30 mouse cellular contexts compared by ENCODE assay signal in the genomic region with DNA sequence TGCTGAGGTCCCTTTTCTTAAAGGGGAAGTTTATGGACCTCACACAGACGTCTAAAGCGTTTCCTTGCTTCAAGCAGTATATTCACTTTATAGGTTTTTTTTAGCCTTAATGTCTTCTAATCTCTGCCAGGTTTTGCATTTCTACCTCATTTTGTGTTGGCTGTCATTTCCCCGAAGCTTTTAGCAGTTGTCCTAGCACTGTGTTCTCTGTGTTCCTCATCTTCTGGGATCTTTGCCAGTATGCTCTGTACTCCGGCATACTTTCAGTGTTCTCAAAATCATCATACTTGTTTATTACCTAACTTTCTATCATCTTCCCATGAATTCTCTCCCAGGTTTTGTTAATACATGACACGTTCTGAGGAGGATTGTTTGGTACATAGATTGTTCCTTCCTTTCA.
DNase-seq lines count a peak whose midpoint lies in the region; ATAC-seq and TF ChIP-seq lines count a peak whose summit lies in the region.
"Had no signal": no experiment of that assay in that cellular context is flagged by ENCODE, and none has a peak within 500 bp of the region (broad histone marks: within the 10 kb centered on the region; RNA-seq: fewer than 3 reads in every experiment).

No protein-coding gene starts in this region.

- peak; percentile 9 for DNase-seq in forebrain, postnatal 0 days
- no peak for DNase-seq in forebrain, embryonic 10.5 days (ENCODE audit: extremely low spot score, low spot score)
- peak; percentile 19 for DNase-seq in left cerebral cortex, adult 11 months (ENCODE audit: low spot score)
- no peak for DNase-seq in left cerebral cortex, postnatal 4 days
- DNase-seq in testis, postnatal 14 days (ENCODE audit: low spot score) = peak; percentile 4
- no peak for DNase-seq in testis, postnatal 10 days (ENCODE audit: low spot score)
- DNase-seq in telencephalon, adult 2 months (ENCODE audit: low read depth, low spot score) = peak; percentile 79
- DNase-seq in retina, embryonic 14.5 days (ENCODE audit: low spot score) = no peak
- DNase-seq: adrenal gland, postnatal 14 days; cerebellum, adult 18-20 months; cerebellum, postnatal 25 days; gastrocnemius, postnatal 10 days; heart, postnatal 4 days; kidney, adult 8-10 months; kidney, postnatal 10 days; liver; retina, postnatal 1 day; spleen, adult 18-20 months; thymus, adult 2 months; thymus, postnatal 4 days had no signal

- no peak for TF ChIP-seq CTCF in forebrain, postnatal 0 days (IDR thresholded peaks at IDR 0.05; ENCODE audit: low read depth)

- H3K27me3 ChIP-seq in forebrain, postnatal 0 days (ENCODE audit: insufficient read depth, low read length) = no peaks in the 10 kb centered on the region
- no peaks in the 10 kb centered on the region for H3K27me3 ChIP-seq in forebrain, embryonic 10.5 days (ENCODE audit: poor library complexity, severe bottlenecking)
- H3K27me3 ChIP-seq: embryonic facial prominence, embryonic 12.5 days; forebrain, embryonic 13.5 days; liver, embryonic 15.5 days; midbrain, embryonic 15.5 days; neural tube, embryonic 12.5 days had no signal

- intact Hi-C loops in left cerebral cortex, postnatal 4 days (cut with DNase I) = no loop called here

- H3K27ac ChIP-seq in forebrain, postnatal 0 days (ENCODE audit: low read depth, low read length) = no peak overlapping the region
- H3K27ac ChIP-seq in forebrain, embryonic 10.5 days = no peak overlapping the region
- H3K27ac ChIP-seq: embryonic facial prominence, embryonic 12.5 days; forebrain, embryonic 13.5 days; heart, embryonic 10.5 days; hindbrain, embryonic 14.5 days; limb, embryonic 10.5 days; liver, embryonic 15.5 days; macrophage; midbrain, embryonic 15.5 days; neural tube, embryonic 12.5 days had no signal

- ATAC-seq in forebrain, postnatal 0 days = no peak
- ATAC-seq: forebrain, embryonic 13.5 days; inflammation-experienced regulatory T-cells, adult 6 months; midbrain, embryonic 15.5 days had no signal

- no peaks in the 10 kb centered on the region for H3K4me1 ChIP-seq in forebrain, postnatal 0 days (ENCODE audit: insufficient read depth)
- no peaks in the 10 kb centered on the region for H3K4me1 ChIP-seq in forebrain, embryonic 10.5 days
- H3K4me1 ChIP-seq: embryonic facial prominence, embryonic 12.5 days; forebrain, embryonic 13.5 days; heart, embryonic 10.5 days; limb, embryonic 10.5 days; liver, embryonic 15.5 days; midbrain, embryonic 15.5 days; neural tube, embryonic 12.5 days had no signal

- no peaks in the 10 kb centered on the region for H3K36me3 ChIP-seq in forebrain, postnatal 0 days (ENCODE audit: insufficient read depth)
- H3K36me3 ChIP-seq in forebrain, embryonic 10.5 days (replicated peaks) = no peaks in the 10 kb centered on the region
- H3K36me3 ChIP-seq: embryonic facial prominence, embryonic 12.5 days; heart, embryonic 10.5 days; limb, embryonic 10.5 days; liver, embryonic 15.5 days; midbrain, embryonic 15.5 days; neural tube, embryonic 12.5 days had no signal

- H3K9ac ChIP-seq in forebrain, postnatal 0 days = no peak overlapping the region
- H3K9ac ChIP-seq: embryonic facial prominence, embryonic 12.5 days; forebrain, embryonic 13.5 days; hindbrain, embryonic 14.5 days; liver, embryonic 15.5 days; midbrain, embryonic 15.5 days; neural tube, embryonic 12.5 days had no signal

- H3K9me3 ChIP-seq in forebrain, postnatal 0 days (ENCODE audit: low read length) = no peaks in the 10 kb centered on the region
- no peaks in the 10 kb centered on the region for H3K9me3 ChIP-seq in forebrain, embryonic 10.5 days
- H3K9me3 ChIP-seq: embryonic facial prominence, embryonic 12.5 days; forebrain, embryonic 13.5 days; heart, embryonic 10.5 days; limb, embryonic 10.5 days; liver, embryonic 15.5 days; midbrain, embryonic 15.5 days; neural tube, embryonic 12.5 days had no signal

- no peak overlapping the region for H3K4me3 ChIP-seq in forebrain, postnatal 0 days (ENCODE audit: low read depth, low read length)
- no peak overlapping the region for H3K4me3 ChIP-seq in forebrain, embryonic 10.5 days
- H3K4me3 ChIP-seq: embryonic facial prominence, embryonic 12.5 days; forebrain, embryonic 13.5 days; heart, embryonic 10.5 days; limb, embryonic 10.5 days; liver, embryonic 15.5 days; midbrain, embryonic 15.5 days; neural tube, embryonic 12.5 days had no signal

- 75% methylated on average over 5 of the region's 5 CpGs for WGBS in forebrain, postnatal 0 days
- WGBS in forebrain, embryonic 10.5 days = 92% methylated on average over 5 of the region's 5 CpGs

- H3K4me2 ChIP-seq in forebrain, postnatal 0 days (ENCODE audit: low read depth) = no peak overlapping the region
- H3K4me2 ChIP-seq: embryonic facial prominence, embryonic 12.5 days; forebrain, embryonic 13.5 days; hindbrain, embryonic 14.5 days; liver, embryonic 15.5 days; midbrain, embryonic 15.5 days; neural tube, embryonic 12.5 days had no signal

Comparison
In these comparisons a context has a peak if more than half of its experiments do, and no peak if none do; other contexts are left out.
1. DNase-seq: peak in forebrain, postnatal 0 days (single experiment), left cerebral cortex, adult 11 months (single experiment), testis, postnatal 14 days (single experiment) and telencephalon, adult 2 months (single experiment); none in forebrain, embryonic 10.5 days (single experiment), left cerebral cortex, postnatal 4 days (single experiment), testis, postnatal 10 days (single experiment) and retina, embryonic 14.5 days (single experiment).